Mouse (Mus musculus) spleen, adult 18-20 months (tissue): Measurements from ENCODE around the gene Pls3.

Source experiments
- DNase-seq, 2 experiments: peaks; one replicate each; pipeline ENCODE4 v3.0.0; 2022; ENCODE audit warnings: mixed read lengths in 2 of 2

Gene Pls3

GRCm38 (mm10) chrX:75874332-75875291 lies at the start of gene Pls3:
Pls3 (minus strand) TSS chrX:75875182.
- DNase-seq, result peak; percentile 9 to 28

- no peak for DNase-seq
Measured at GRCm38 (mm10) chrX:75895716-75896115, 20.7 kb upstream of the Pls3 start.

GRCm38 (mm10) chrX:75875566-75875965 lies 584 bp upstream of the Pls3 start:
- DNase-seq, result no peak

GRCm38 (mm10) chrX:75873813-75874212 lies 1.2 kb downstream of the Pls3 start:
- no peak for DNase-seq

DNA sequence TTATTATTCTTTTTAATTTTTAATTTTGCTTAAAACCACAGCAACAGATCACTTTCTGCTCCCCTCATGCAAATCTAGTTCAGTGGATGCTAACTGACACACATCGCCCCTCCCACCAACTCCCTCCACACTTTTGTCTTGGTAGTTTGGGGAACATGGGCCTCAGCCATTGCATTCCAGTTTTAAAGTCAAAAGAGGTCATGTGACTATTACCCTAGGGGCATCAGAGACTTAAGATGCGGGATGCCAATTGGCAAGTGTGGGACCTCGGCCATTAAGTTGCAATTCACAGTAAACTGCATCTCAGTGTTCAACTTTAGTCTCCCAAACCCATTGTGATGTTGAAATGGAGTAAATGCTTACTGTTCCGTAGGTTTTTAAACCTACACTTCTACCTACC lies 1.7 kb downstream of the Pls3 start:
- DNase-seq, result no peak

DNA sequence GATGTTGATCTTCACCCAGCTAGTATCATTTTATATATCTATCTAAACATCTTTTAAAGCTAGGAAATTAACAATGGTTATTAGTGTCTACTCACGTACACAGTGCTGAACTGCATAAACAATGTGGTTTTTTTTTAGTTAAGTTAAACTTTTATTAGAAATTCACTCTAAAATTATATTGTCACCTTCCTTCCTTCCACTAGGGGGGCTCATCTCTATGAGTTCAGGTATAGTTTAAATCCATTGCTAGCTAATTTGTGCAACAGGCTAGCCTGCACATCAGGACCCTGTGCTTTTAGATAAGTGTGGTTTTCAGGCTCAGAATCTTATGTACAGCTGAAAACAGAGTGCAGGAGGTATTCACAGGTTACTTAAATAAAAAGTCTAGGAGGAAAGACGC lies 3.1 kb downstream of the Pls3 start:
- DNase-seq, result no peak

DNA sequence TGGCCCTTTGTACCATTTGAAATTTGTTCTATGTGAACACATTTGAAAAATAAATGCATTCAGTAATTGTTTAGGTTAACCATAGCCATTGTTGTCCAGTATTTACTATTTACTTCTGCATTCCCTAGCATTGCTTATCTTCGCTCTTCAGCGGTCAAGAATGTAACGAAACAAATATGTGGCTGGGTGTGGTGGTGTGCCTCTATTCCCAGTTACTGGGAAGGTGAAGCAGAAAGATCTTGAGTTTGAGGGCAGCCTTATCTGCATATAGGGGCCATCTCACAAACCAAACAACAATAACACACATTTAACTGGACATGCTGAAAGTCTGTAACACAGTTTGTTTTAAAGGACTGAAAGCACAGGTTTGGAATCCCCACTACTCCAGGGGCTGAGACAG lies 13.3 kb downstream of the Pls3 start:
- DNase-seq, result no peak

DNA sequence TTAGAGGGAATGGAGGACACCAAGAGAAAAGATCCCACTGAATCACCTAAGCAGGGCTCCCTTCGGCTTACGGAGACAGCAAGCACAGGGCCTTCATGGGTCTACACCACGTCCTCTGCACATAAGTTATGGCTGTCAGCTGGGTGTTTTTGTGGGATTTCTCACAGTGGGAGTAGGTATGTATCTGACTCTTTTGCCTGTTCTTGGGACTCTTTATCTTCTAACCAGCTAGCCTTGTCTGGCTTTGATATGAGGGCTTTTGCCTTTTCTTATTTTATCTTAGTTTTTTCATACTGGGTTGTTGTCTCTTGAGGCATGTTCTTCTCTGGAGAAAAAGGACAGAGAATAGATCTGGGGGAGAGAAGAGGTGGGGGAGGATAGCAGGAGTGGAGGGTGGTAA lies 20.7 kb downstream of the Pls3 start:
- DNase-seq, result no peak

GRCm38 (mm10) chrX:75844290-75844689 lies 30.7 kb downstream of the Pls3 start:
- DNase-seq, result no peak

DNA sequence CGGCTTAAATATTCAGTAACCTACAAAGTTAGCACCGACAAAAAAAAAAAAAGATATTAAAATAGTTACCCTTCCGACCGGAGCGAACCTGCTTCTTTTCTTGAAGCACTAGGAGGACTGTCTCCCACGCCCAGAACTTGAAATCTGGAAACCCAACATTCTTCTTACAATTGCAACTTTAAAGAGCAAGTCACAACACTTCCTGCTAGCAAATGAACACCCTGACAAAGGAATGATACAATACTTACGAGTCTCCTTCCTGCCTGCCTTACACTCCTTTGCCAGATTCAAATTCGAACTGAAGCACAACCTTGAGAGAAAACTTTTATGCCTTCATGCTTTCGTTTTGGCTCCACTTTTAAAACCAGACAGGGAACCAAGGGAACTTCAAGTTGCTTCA lies 32.1 kb downstream of the Pls3 start:
- DNase-seq, result no peak

- DNase-seq, result no peak
Measured at GRCm38 (mm10) chrX:75842120-75842519, 32.9 kb downstream of the Pls3 start.

- DNase-seq, result no peak
Measured at GRCm38 (mm10) chrX:75840263-75840662, 34.7 kb downstream of the Pls3 start.

GRCm38 (mm10) chrX:75834836-75835235 lies 40.1 kb downstream of the Pls3 start:
- DNase-seq, result no peak

- no peak for DNase-seq
Measured at GRCm38 (mm10) chrX:75834286-75834685, 40.7 kb downstream of the Pls3 start.

DNA sequence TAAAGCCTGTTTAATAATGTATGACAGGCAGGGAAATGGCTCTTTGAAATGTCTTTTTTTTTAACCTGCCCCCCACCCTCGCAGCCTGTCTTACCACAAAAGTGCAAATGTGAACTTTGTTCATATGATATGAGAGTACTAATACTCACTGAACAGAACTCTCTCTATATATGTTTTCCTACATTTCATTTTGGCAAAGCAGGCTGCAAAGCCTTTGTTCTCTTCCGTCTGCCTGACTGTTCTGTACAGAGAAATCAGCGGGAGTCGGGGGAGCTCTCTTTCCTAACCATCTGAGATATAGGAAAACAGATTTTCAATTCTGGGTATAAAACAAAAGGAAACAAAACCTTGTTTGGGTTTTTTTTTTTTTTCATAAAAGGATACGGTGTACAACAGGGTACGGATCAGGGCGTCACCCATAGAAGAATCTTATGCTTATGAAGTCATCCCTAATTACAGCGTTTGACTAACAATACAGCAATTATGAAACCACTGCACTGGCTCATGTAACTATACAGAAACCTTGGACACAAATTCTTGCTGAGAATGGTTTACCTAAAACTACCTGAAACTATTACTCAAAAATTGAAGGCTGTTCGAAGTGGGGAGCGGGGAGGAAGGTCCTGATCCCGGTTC lies 41.9 kb downstream of the Pls3 start:
- DNase-seq, result no peak

- DNase-seq, result no peak
Measured at GRCm38 (mm10) chrX:75829867-75830255, 45.1 kb downstream of the Pls3 start.

DNA sequence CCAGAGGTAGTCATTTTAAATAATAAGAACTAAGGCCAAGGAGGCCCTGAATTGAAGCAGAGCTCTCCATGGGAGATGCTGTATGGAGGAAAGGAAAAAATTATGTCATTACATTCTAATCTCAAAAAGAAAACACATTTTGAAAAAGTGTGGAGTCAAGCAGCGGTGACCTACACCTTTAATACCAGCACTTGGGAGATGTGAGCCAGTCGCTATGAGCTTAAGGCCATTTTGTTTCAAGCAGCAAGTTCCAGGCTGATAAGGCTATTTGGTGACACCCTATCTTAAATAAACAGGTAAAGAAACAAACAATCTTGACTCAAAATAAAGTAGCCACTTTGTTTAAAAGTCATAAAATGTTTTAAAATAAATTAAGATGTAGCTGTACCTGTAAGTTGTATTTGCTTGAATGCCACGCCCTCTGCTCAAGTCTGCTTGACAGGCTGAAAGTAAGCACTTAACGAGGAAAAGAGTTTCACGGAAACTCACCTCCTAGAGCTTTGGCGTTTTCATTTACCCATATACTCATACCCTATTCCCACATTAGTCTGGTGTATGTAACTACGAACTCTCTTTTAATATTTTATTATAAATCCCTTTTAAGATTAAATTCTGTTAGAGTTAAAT lies 45.6 kb downstream of the Pls3 start:
- DNase-seq, result no peak

GRCm38 (mm10) chrX:75818647-75819271 lies 56.2 kb downstream of the Pls3 start:
- no peak for DNase-seq

GRCm38 (mm10) chrX:75814958-75815357 lies 60.0 kb downstream of the Pls3 start:
- no peak for DNase-seq

DNA sequence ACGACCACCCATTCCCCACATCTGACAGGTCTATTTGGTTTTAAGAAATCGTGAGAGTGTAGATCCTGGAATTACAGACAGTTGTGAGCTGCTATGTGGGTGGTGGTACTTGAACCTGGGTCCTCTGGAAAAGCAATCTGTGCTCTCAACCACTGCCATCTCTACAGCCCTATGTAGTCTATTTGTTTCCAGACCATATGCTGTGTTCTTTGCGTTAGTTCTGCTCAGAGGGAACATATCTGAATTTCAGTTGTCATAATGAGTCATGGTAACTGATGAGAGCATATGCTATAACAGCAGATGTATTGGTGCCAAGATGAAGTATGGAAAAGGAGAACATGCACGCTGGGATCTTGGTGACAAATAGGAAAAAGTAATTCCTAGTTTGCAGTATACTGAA lies 60.9 kb downstream of the Pls3 start:
- DNase-seq, result no peak

GRCm38 (mm10) chrX:75796583-75796982 lies 78.4 kb downstream of the Pls3 start:
- no peak for DNase-seq

- DNase-seq, result no peak
Measured at GRCm38 (mm10) chrX:75779796-75780195, 95.2 kb downstream of the Pls3 start.

- no peak for DNase-seq
Measured at GRCm38 (mm10) chrX:75777461-75777860, 97.5 kb downstream of the Pls3 start.
